Mouse (Mus musculus): ENCODE measurements around the gene Pdk1. TPM values are rescaled to one million over a fixed set of nuclear protein-coding genes. Genes with fewer than 3 reads are reported as not detected.

Pdk1 gene
- polyA plus RNA-seq, 1 experiment, result 14.1 TPM

DNA sequence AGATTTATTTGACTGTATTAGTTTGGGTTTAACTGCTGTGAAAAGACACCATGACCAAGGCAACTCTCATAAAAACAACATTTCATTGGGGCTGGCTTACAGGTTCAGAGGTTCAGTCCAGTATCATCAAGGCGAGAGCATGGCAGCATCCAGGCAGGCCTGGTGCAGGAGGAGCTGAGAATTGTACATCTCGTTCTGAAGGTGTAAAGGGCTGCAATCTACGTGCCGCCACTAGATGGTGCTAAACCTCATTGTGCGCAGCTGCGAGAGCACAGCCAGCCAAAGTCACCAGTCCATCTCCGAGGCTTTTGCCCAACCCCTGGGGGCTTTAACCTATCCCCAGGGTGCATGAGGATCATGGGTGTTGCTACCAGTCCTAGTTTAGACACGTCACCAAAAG lies 20.9 kb upstream of the Pdk1 start:
- peak; percentile 26; the same call in 1 of the 2 replicates for TF ChIP-seq CTCF (IDR thresholded peaks at IDR 0.05; ENCODE audit: borderline replicate concordance, extremely low read depth, insufficient read depth, insufficient read length)
- DNase-seq (ENCODE audit: low read depth), result peak; percentile 59

GRCm38 (mm10) chr2:71855076-71855475 lies 17.9 kb upstream of the Pdk1 start:
- no peak for DNase-seq (ENCODE audit: low read depth)

GRCm38 (mm10) chr2:71863531-71864173 lies 9.4 kb upstream of the Pdk1 start:
- DNase-seq (ENCODE audit: low read depth), result no peak
- TF ChIP-seq POLR2A (IDR thresholded peaks at IDR 0.05; ENCODE audit: borderline replicate concordance, extremely low read depth, insufficient read depth, insufficient read length, poor library complexity, severe bottlenecking), result no peak
- TF ChIP-seq CTCF (IDR thresholded peaks at IDR 0.05; ENCODE audit: borderline replicate concordance, extremely low read depth, insufficient read depth, insufficient read length), result no peak

More at GRCm38 (mm10) chr2:71855076-71855475, 17.9 kb upstream of the Pdk1 start:
- TF ChIP-seq POLR2A (IDR thresholded peaks at IDR 0.05; ENCODE audit: borderline replicate concordance, extremely low read depth, insufficient read depth, insufficient read length, poor library complexity, severe bottlenecking) (no peak), CTCF (IDR thresholded peaks at IDR 0.05; ENCODE audit: borderline replicate concordance, extremely low read depth, insufficient read depth, insufficient read length) (no peak)

DNA sequence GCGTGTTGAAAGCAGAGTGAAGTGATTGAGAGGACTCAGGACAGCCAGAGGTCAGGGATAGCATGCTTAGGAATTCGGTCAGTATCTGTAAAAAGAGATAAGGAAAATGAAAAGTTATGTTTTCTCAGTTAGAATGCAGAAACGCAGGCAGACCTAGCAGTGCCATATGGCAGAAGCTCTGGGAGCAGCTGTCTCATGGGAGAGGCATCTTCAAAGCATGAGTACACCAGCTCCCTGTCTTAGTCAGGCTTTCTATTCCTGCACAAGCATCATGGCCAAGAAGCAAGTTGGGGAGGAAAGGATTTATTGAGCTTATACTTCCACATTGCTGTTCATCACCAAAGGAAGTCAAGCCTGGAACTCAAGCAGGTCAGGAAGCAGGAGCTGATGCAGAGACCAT lies 8.0 kb upstream of the Pdk1 start:
- no peak for TF ChIP-seq POLR2A (IDR thresholded peaks at IDR 0.05; ENCODE audit: borderline replicate concordance, extremely low read depth, insufficient read depth, insufficient read length, poor library complexity, severe bottlenecking)
- TF ChIP-seq CTCF (IDR thresholded peaks at IDR 0.05; ENCODE audit: borderline replicate concordance, extremely low read depth, insufficient read depth, insufficient read length), result no peak
- DNase-seq (ENCODE audit: low read depth), result peak; percentile 55

- no peak for DNase-seq (ENCODE audit: low read depth)
- TF ChIP-seq CTCF (IDR thresholded peaks at IDR 0.05; ENCODE audit: borderline replicate concordance, extremely low read depth, insufficient read depth, insufficient read length), result no peak
- TF ChIP-seq POLR2A (IDR thresholded peaks at IDR 0.05; ENCODE audit: borderline replicate concordance, extremely low read depth, insufficient read depth, insufficient read length, poor library complexity, severe bottlenecking), result no peak
Measured at GRCm38 (mm10) chr2:71865935-71866334, 7.1 kb upstream of the Pdk1 start.

- TF ChIP-seq POLR2A (IDR thresholded peaks at IDR 0.05; ENCODE audit: borderline replicate concordance, extremely low read depth, insufficient read depth, insufficient read length, poor library complexity, severe bottlenecking), result no peak
- TF ChIP-seq CTCF (IDR thresholded peaks at IDR 0.05; ENCODE audit: borderline replicate concordance, extremely low read depth, insufficient read depth, insufficient read length), result no peak
- no peak for DNase-seq (ENCODE audit: low read depth)
Measured at GRCm38 (mm10) chr2:71866565-71866964, 6.5 kb upstream of the Pdk1 start.

- TF ChIP-seq POLR2A (IDR thresholded peaks at IDR 0.05; ENCODE audit: borderline replicate concordance, extremely low read depth, insufficient read depth, insufficient read length, poor library complexity, severe bottlenecking) (no peak), CTCF (IDR thresholded peaks at IDR 0.05; ENCODE audit: borderline replicate concordance, extremely low read depth, insufficient read depth, insufficient read length) (no peak)
- no peak for DNase-seq (ENCODE audit: low read depth)
Measured at GRCm38 (mm10) chr2:71867019-71867418, 6.0 kb upstream of the Pdk1 start.

DNA sequence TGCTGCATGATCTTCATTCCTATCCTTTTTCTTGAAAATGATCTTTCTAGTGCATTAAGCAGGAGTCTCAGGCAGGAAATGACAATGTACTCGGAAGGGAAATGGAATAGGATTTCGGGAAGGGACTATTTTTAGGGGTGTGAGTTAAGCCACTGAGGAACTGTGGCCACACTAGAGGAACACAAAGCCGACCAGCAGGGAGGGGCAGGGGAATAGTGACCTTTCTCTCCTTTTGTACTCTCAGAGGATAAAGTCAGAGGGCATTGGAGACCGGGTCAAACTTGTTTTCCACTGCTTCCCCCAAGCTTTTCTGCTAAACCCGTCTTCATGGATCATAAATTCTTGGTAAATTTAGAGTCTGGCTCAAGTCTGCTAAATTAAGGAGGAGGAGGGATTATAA lies 5.5 kb upstream of the Pdk1 start:
- TF ChIP-seq CTCF (IDR thresholded peaks at IDR 0.05; ENCODE audit: borderline replicate concordance, extremely low read depth, insufficient read depth, insufficient read length), result no peak
- TF ChIP-seq POLR2A (IDR thresholded peaks at IDR 0.05; ENCODE audit: borderline replicate concordance, extremely low read depth, insufficient read depth, insufficient read length, poor library complexity, severe bottlenecking), result no peak
- DNase-seq (ENCODE audit: low read depth), result no peak

DNA sequence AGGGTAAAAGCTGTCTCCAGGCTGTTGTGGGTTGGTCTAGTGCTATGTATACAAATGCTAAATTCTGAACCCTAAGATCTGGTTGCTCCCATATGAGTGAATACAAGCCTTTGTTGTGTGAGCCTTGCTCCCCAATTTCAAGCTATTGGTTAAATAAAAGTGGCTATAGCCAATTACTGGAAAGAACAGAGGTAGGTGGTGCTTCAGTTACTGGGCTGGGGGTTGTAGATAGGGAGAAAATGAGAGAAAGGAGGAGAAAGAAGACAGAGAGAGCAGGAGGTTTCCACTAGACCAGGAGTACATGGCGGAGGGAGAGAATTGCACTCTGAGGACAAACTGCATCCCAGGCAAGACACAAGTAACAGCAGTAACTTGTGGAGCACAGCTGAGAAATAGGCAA lies 4.8 kb upstream of the Pdk1 start:
- no peak for TF ChIP-seq POLR2A (IDR thresholded peaks at IDR 0.05; ENCODE audit: borderline replicate concordance, extremely low read depth, insufficient read depth, insufficient read length, poor library complexity, severe bottlenecking)
- no peak for TF ChIP-seq CTCF (IDR thresholded peaks at IDR 0.05; ENCODE audit: borderline replicate concordance, extremely low read depth, insufficient read depth, insufficient read length)

GRCm38 (mm10) chr2:71872141-71872540 lies 883 bp upstream of the Pdk1 start:
- DNase-seq (ENCODE audit: low read depth), result no peak
- TF ChIP-seq POLR2A (IDR thresholded peaks at IDR 0.05; ENCODE audit: borderline replicate concordance, extremely low read depth, insufficient read depth, insufficient read length, poor library complexity, severe bottlenecking) (no peak), CTCF (IDR thresholded peaks at IDR 0.05; ENCODE audit: borderline replicate concordance, extremely low read depth, insufficient read depth, insufficient read length) (no peak)

More for the DNA sequence above, 4.8 kb upstream of the Pdk1 start:
- DNase-seq (ENCODE audit: low read depth), result no peak

DNA sequence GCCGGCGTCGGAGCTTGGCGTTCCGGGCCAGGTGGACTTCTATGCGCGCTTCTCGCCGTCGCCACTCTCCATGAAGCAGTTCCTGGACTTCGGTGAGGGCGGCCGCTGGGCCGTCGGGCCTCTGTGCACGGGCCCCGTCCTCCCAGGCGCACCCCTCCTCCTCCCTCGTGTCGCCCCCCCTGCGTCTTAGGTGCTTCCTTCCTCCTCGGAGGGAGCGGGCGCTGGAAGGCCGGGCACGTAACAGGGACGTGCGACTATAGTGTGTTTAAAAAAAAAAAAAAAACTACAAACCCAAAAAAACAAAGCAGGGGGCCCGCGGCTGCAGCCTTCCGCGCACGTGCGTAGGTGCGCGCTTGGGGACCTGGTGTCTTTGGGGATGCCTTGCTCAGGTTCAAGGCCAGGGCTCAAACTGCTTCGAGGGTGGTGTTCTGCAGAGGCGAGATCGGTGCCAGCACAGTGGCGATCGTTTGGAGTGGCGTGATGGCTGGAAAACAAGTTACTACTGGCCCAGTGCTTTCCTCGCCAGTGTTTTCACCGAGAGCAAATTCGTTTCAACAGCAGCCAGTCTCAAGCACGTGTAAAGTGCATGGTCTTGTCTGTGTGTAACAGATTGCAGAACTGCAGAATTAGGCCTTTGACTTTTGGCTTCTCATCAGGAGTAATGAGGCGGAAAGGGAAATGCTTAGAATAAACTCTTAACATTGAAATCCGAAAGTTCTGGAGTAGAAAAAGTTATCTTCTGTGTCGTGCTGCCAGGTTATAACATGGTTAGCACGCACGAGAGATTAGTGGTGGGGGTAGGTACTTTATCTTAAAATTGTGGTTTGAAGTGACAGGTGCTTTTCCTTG lies 674 bp downstream of the Pdk1 start:
- DNase-seq (ENCODE audit: low read depth), result peak; percentile 59

GRCm38 (mm10) chr2:71874422-71874821 lies 1.4 kb downstream of the Pdk1 start:
- no peak for DNase-seq (ENCODE audit: low read depth)
- TF ChIP-seq POLR2A (IDR thresholded peaks at IDR 0.05; ENCODE audit: borderline replicate concordance, extremely low read depth, insufficient read depth, insufficient read length, poor library complexity, severe bottlenecking), result no peak
- no peak for TF ChIP-seq CTCF (IDR thresholded peaks at IDR 0.05; ENCODE audit: borderline replicate concordance, extremely low read depth, insufficient read depth, insufficient read length)

More for the DNA sequence above, 674 bp downstream of the Pdk1 start:
- TF ChIP-seq POLR2A (IDR thresholded peaks at IDR 0.05; ENCODE audit: borderline replicate concordance, extremely low read depth, insufficient read depth, insufficient read length, poor library complexity, severe bottlenecking) (no peak), CTCF (IDR thresholded peaks at IDR 0.05; ENCODE audit: borderline replicate concordance, extremely low read depth, insufficient read depth, insufficient read length) (no peak)
